Mouse (Mus musculus) thymus, adult 18-20 months (tissue): ENCODE data around the gene Lpar5.
"Not testable (repeated sequence)": the region's sequence is repeated elsewhere in the genome, so short reads cannot be mapped to it uniquely, and the experiment has no call there.

Source experiments
- DNase-seq, 2 experiments: peaks; one replicate each; pipeline ENCODE4 v3.0.0; 2022; ENCODE audit warnings: mixed read lengths in 2 of 2

Lpar5 gene

GRCm38 (mm10) chr6:125067571-125067995 is at the start of gene Lpar5:
Lpar5 (plus strand) TSS chr6:125067920.
- no peak for DNase-seq

GRCm38 (mm10) chr6:125030532-125030931 is 37.2 kb upstream of the Lpar5 start:
- not testable (repeated sequence) for DNase-seq

- no peak for DNase-seq
These were observed 36.1 kb upstream of the Lpar5 start for GRCm38 (mm10) chr6:125031604-125032003.

- DNase-seq, result no peak
These were observed 29.1 kb upstream of the Lpar5 start for GRCm38 (mm10) chr6:125038666-125039065.

GRCm38 (mm10) chr6:125039131-125039530 is 28.6 kb upstream of the Lpar5 start:
- DNase-seq, result no peak

- peak; percentile 78 to 86 for DNase-seq
These were observed 28.1 kb upstream of the Lpar5 start, which contains the start of gene Ing4 for GRCm38 (mm10) chr6:125039533-125040153. Ing4 (plus strand) TSS chr6:125039760.

GRCm38 (mm10) chr6:125040221-125040620 is 27.5 kb upstream of the Lpar5 start:
- no peak for DNase-seq

- DNase-seq, result no peak
These were observed 26.7 kb upstream of the Lpar5 start for GRCm38 (mm10) chr6:125041047-125041446.

- DNase-seq, result no peak
These were observed 25.6 kb upstream of the Lpar5 start for GRCm38 (mm10) chr6:125042081-125042480.

GRCm38 (mm10) chr6:125046691-125047090 is 21.0 kb upstream of the Lpar5 start:
- peak in 1 of 2 experiments; percentile 44 for DNase-seq

- no peak for DNase-seq
These were observed 18.0 kb upstream of the Lpar5 start, which contains the start of gene Acrbp for GRCm38 (mm10) chr6:125049678-125050077. Acrbp (plus strand) TSS chr6:125049689.

GRCm38 (mm10) chr6:125051237-125051636 is 16.5 kb upstream of the Lpar5 start:
- no peak for DNase-seq

- no peak for DNase-seq
These were observed 6.2 kb upstream of the Lpar5 start for GRCm38 (mm10) chr6:125061493-125061892.

GRCm38 (mm10) chr6:125062511-125062910 is 5.2 kb upstream of the Lpar5 start:
- DNase-seq, result no peak

- no peak for DNase-seq
These were observed 3.8 kb upstream of the Lpar5 start for GRCm38 (mm10) chr6:125063906-125064305.

GRCm38 (mm10) chr6:125065223-125065622 is 2.5 kb upstream of the Lpar5 start:
- DNase-seq, result not testable (repeated sequence)

GRCm38 (mm10) chr6:125071170-125071895 is 3.6 kb downstream of the Lpar5 start:
- peak; percentile 54 to 64 for DNase-seq

- peak in 1 of 2 experiments; percentile 48 for DNase-seq
These were observed 4.2 kb downstream of the Lpar5 start for GRCm38 (mm10) chr6:125071896-125072279.

- no peak for DNase-seq
These were observed 6.1 kb downstream of the Lpar5 start for GRCm38 (mm10) chr6:125073825-125074224.

GRCm38 (mm10) chr6:125081394-125081793 is 13.7 kb downstream of the Lpar5 start:
- no peak for DNase-seq

- no peak for DNase-seq
These were observed 14.3 kb downstream of the Lpar5 start for GRCm38 (mm10) chr6:125081797-125082560.

- no peak for DNase-seq
These were observed 15.2 kb downstream of the Lpar5 start for GRCm38 (mm10) chr6:125082801-125083386.

- no peak for DNase-seq
These were observed 16.7 kb downstream of the Lpar5 start for GRCm38 (mm10) chr6:125084424-125084823.
